Mouse (Mus musculus) B cell, adult 67 days (primary cell): ENCODE results near the gene Drd4. TPM values are rescaled to one million over a fixed set of nuclear protein-coding genes. Genes with fewer than 3 reads are reported as not detected.

Source experiments
- total RNA-seq, 2 experiments: library from RNA; stranded (reverse); gene quantifications; 4 replicates each; pipeline ENCODE4 v1.2.4; 2023

Gene Drd4
- total RNA-seq: not detected

DNA sequence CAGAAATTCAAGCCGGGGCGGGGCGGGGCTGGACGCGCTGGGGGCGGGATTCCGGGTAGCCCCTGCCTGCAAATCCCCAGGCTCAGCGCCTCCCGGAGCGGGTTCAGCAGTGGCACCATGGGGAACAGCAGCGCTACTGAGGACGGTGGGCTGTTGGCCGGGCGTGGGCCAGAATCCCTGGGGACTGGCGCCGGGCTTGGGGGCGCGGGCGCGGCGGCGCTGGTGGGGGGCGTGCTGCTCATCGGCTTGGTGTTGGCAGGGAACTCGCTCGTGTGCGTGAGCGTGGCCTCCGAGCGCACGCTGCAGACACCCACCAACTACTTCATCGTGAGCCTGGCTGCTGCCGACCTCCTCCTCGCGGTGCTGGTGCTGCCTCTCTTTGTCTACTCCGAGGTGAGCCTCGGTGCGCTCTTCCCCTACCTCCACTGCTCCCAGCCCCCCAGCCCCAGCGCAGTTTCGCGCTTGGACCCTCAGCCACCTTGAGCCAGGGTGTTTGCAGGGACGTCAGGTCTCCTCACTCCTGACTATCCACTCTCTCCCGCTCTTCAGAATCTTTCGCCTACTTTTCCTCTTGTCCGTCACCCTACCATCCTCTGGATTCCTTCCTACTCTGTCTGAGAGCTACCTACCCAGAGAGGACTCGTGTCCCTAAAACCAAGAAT lies at the start of gene Drd4:
TSS of gene Drd4 (plus strand) at position 86 of the 662 bp plus-strand sequence.

DNA sequence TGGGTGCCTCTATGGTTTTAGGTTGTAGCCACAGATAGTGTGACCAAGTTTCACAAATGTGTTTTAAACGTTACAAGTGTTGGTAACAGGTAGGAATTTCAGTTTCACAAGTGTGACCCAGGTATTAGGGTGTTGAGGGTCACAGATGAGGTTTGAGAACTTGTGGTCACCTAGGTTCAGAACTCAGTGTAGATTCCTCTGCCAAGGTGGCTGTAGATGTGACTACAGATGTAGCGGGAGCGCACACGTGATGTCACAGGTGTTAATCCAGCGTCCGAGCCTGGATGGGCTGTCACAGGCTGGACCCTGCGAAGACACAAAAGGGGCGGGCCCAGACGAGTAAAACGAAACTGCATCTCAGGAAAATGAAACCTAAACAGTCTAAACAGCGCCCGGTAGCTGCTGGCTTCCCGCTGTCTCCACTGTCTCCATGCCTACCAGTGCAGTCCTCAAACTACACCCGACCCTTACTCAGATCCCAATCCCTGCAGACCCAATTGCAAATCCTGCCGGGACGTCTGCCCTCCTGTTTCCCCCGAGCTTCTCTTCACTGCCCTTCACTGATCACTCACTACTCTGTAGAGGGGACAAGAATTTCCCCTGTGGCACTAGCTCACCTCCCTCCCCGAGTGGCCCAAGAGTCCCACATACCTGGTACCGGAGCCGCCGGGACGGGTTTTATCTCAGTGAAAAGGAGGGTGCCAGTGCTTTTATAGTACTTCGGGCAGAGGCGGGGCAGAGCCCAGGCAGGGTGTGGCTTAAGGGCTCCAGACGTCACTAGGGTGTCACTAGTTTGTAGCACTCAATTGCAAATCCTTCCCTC lies 25.9 kb upstream of the Drd4 start, which contains the start of gene Irf7:
TSS of gene Irf7 (minus strand) at position 743 of the 823 bp plus-strand sequence.

DNA sequence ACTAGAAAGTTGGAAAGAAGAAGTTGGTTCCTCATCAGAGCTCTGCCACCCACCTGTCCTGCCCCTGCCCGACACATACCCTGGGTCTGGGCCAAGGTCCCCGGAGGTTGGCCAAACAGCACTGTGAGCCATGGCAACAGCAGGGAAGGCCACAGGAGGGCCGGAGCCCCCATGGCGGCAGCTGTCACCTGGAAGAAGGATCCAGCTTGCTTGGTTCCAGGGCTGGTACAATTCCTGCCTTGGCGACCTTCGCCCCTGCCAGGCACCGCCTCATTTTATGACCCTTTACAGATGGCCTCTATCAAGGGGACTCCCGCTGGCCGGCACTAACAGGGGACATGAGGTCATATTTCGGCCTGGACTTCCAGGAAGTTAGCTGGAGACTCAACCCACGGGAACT lies 15.3 kb upstream of the Drd4 start, which contains the start of gene Cdhr5:
TSS of gene Cdhr5 (minus strand) at position 241 of the 400 bp plus-strand sequence.

GRCm38 (mm10) chr7:141278766-141279590 lies 12.8 kb upstream of the Drd4 start, which contains the start of gene Sct:
TSS of gene Sct (minus strand) at chr7:141279133.

DNA sequence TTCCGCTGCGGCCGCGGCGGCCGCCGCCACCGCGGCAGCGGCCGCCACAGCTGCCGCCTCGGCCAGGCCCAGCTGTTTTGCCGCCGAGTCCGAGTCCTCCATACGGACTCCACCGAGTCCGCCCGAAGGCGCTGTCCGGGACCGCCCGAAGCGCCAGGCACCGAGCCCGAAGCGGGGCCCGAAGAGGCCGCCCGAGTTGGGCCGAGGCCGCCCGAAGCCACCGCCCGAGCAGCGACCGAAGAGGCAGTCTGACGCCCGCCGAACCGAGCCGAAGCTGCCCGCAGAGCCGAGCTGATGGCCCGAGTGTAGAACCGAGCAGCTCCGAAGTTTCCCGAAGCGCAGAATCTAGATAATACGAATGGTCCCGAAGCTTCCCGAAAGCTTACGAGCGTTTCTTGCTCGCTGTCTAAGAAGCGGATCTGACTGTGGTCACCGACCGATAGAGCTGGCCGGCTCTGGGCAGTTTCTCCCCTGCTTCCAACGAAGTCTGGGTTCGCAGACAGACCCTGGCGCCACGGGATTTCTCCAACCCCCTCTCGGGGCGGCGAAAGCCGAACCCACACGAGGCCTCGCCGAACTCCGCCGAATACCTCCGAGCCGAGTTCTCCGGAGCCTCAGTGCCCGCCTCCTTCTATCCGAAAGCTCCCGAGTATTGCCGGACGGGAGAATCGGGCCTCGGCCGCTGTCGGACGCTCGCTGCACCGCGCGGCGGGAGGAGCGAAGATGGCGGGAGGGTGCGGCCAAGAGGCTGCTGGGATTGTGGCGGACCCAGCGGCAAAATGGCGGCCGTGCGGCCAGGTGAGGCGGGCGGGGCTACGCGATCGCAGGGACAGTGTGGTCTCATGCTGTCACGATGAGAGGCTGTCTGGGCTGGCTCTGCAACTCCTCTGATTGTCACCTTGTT lies 35.9 kb downstream of the Drd4 start, which contains the start of the genes Deaf1 and Tmem80:
TSS of gene Deaf1 (minus strand) at position 222 of the 904 bp plus-strand sequence.
TSS of gene Tmem80 (plus strand) at position 271 of the 904 bp plus-strand sequence.

GRCm38 (mm10) chr7:141338576-141339131 lies 46.8 kb downstream of the Drd4 start, which contains the start of gene Eps8l2:
TSS of gene Eps8l2 (plus strand) at chr7:141338880.

Other genes with a start within 250 kb of the Drd4 start
- not detected for gene B4galnt4, start 230.9 kb upstream of the Drd4 start, total RNA-seq
- 10 to 100 TPM; 27.8 to 32.3 TPM for gene Pkp3, start 213.8 kb upstream of the Drd4 start, total RNA-seq
- 10 to 100 TPM; 44.7 to 51.9 TPM for gene Sigirr, start 191.4 kb upstream of the Drd4 start, total RNA-seq
- gene Ano9, start 174.2 kb upstream of the Drd4 start, total RNA-seq: not detected
- 1 to 10 TPM; 9.0 to 9.8 TPM for gene Ptdss2, start 169.6 kb upstream of the Drd4 start, total RNA-seq
- 10 to 100 TPM; 76.8 to 79.0 TPM for gene Rnh1, start 119.1 kb upstream of the Drd4 start, total RNA-seq
- 10 to 100 TPM; 23.1 to 28.1 TPM for gene Hras, start 98.0 kb upstream of the Drd4 start, total RNA-seq
- 1 to 10 TPM; 5.4 to 7.7 TPM for gene Lrrc56, start 97.8 kb upstream of the Drd4 start, total RNA-seq
- gene Lmntd2, start 77.9 kb upstream of the Drd4 start, total RNA-seq: 1 to 10 TPM; 4.9 TPM
- 10 to 100 TPM; 13.4 to 15.4 TPM for gene Rassf7, start 76.1 kb upstream of the Drd4 start, total RNA-seq
- 100 to 1,000 TPM; 149 TPM for gene Phrf1, start 63.2 kb upstream of the Drd4 start, total RNA-seq
- gene Irf7, start 25.5 kb upstream of the Drd4 start, total RNA-seq: 10 to 100 TPM; 27.7 to 43.8 TPM
- not detected for gene Cdhr5, start 15.2 kb upstream of the Drd4 start, total RNA-seq
- gene Sct, start 12.9 kb upstream of the Drd4 start, total RNA-seq: not detected
- 10 to 100 TPM; 44.0 to 45.2 TPM for gene Deaf1, start 35.7 kb downstream of the Drd4 start, total RNA-seq
- 10 to 100 TPM; 21.6 to 30.3 TPM for gene Tmem80, start 35.7 kb downstream of the Drd4 start, total RNA-seq
- under 1 TPM; 0.24 to 0.84 TPM for gene Eps8l2, start 46.9 kb downstream of the Drd4 start, total RNA-seq
- 100 to 1,000 TPM; 146 to 150 TPM for gene Taldo1, start 100.2 kb downstream of the Drd4 start, total RNA-seq
- gene Gatd1, start 122.1 kb downstream of the Drd4 start, total RNA-seq: 10 to 100 TPM; 31.8 to 46.1 TPM
- not detected for gene Cend1, start 137.5 kb downstream of the Drd4 start, total RNA-seq
- 10 to 100 TPM; 45.5 to 49.9 TPM for gene Slc25a22, start 145.9 kb downstream of the Drd4 start, total RNA-seq
- 1 to 10 TPM; 5.9 to 6.3 TPM for gene Pidd1, start 152.0 kb downstream of the Drd4 start, total RNA-seq
- 1,000 to 10,000 TPM; 2,341 to 2,386 TPM for gene Rplp2, start 155.4 kb downstream of the Drd4 start, total RNA-seq
- 10 to 100 TPM; 54.1 to 58.8 TPM for gene Pnpla2, start 163.2 kb downstream of the Drd4 start, total RNA-seq
- gene Cracr2b, start 169.1 kb downstream of the Drd4 start, total RNA-seq: not detected
- 10 to 100 TPM; 11.2 to 17.5 TPM for gene Cd151, start 175.4 kb downstream of the Drd4 start, total RNA-seq
- 10 to 100 TPM; 18.6 to 21.3 TPM for gene Polr2l, start 183.1 kb downstream of the Drd4 start, total RNA-seq
- under 1 TPM in 1 of 2 experiments, not detected in 1; 0.99 TPM for gene Tspan4, start 183.2 kb downstream of the Drd4 start, total RNA-seq
- 10 to 100 TPM; 18.7 to 24.5 TPM for gene Chid1, start 247.9 kb downstream of the Drd4 start, total RNA-seq